Mouse (Mus musculus): ENCODE measurements around the gene Morc4.

GRCm38 (mm10) chrX:139859402-139859801, 12.1 kb downstream of the Morc4 start:
- no peak for TF ChIP-seq CTCF (IDR thresholded peaks at IDR 0.05; ENCODE audit: low read depth)
- no peak for TF ChIP-seq EP300 (IDR thresholded peaks at IDR 0.05; ENCODE audit: low read depth)

All from heart, postnatal 0 days (tissue).